Mouse (Mus musculus): ENCODE data around the gene Hoxb13. TPM values are rescaled to one million over a fixed set of nuclear protein-coding genes. Genes with fewer than 3 reads are reported as not detected.

Hoxb13 gene
- polyA plus RNA-seq, 1 experiment from 2014 or later: not detected

- H3K4me2 ChIP-seq: no peak overlapping the region
- no peak overlapping the region for H3K9ac ChIP-seq
- H3K27ac ChIP-seq: no peak overlapping the region
- H3K9me3 ChIP-seq: no peaks in the 10 kb centered on the region
- no peak overlapping the region for H3K4me3 ChIP-seq
- H3K4me1 ChIP-seq: 0 out of 2 replicates have a peak, but pooled peaks cover 2% of the 10 kb centered on the region
- ATAC-seq (ENCODE audit: insufficient number of reproducible peaks, low FRiP score, low TSS enrichment, low read depth): no peak
- no peaks in the 10 kb centered on the region for H3K36me3 ChIP-seq
- WGBS: 4% methylated on average over 15 of the region's 15 CpGs
- H3K27me3 ChIP-seq: peaks cover 91% of the 10 kb centered on the region
These were observed 11.5 kb downstream of the Hoxb13 start for GRCm38 (mm10) chr11:96205426-96206131.

GRCm38 (mm10) chr11:96223813-96224212 is 29.7 kb downstream of the Hoxb13 start:
- no peaks in the 10 kb centered on the region for H3K9me3 ChIP-seq
- no peak overlapping the region for H3K27ac ChIP-seq
- no peak overlapping the region for H3K4me3 ChIP-seq
- no peak for ATAC-seq (ENCODE audit: insufficient number of reproducible peaks, low FRiP score, low TSS enrichment, low read depth)
- H3K4me1 ChIP-seq: no peaks in the 10 kb centered on the region
- 43% methylated on average over 2 of the region's 2 CpGs for WGBS
- H3K27me3 ChIP-seq: peaks cover 14% of the 10 kb centered on the region; the same call in 1 of the 2 replicates
- H3K36me3 ChIP-seq: no peaks in the 10 kb centered on the region
- no peak overlapping the region for H3K9ac ChIP-seq
- no peak overlapping the region for H3K4me2 ChIP-seq

DNA sequence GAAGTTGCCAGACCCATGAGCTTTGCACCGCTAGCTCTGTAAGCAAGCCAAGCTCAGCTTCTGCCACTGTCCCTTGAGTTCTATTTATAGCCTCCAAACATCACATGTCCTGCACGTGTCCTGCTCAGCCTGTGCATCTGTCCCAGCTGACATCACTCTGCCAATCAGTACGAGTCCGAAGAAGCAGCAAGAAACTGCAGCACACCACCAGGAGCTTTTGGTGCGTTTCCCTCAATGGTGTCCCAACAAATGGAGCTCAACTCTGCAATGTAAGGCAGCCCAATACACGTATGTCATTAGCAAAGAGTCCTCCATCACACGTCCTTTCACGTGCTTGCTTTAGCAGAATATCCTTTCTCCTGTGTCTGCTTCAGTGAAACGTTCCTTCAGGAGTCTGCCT is 33.6 kb downstream of the Hoxb13 start:
- H3K27ac ChIP-seq: no peak overlapping the region
- peaks cover 21% of the 10 kb centered on the region; the same call in 1 of the 2 replicates for H3K27me3 ChIP-seq
- no peaks in the 10 kb centered on the region for H3K36me3 ChIP-seq
- WGBS: 76% methylated on average over 9 of the region's 9 CpGs
- no peak for ATAC-seq (ENCODE audit: insufficient number of reproducible peaks, low FRiP score, low TSS enrichment, low read depth)
- no peaks in the 10 kb centered on the region for H3K4me1 ChIP-seq
- no peak overlapping the region for H3K9ac ChIP-seq
- no peaks in the 10 kb centered on the region for H3K9me3 ChIP-seq
- H3K4me2 ChIP-seq: no peak overlapping the region
- no peak overlapping the region for H3K4me3 ChIP-seq

GRCm38 (mm10) chr11:96234906-96235305 is 40.8 kb downstream of the Hoxb13 start:
- Histone ChIP-seq H3K4me3 (no peak overlapping the region), H3K9me3 (no peaks in the 10 kb centered on the region), H3K36me3 (no peaks in the 10 kb centered on the region), H3K4me2 (no peak overlapping the region), H3K27me3 (peaks cover 41% of the 10 kb centered on the region), H3K9ac (no peak overlapping the region), H3K4me1 (no peaks in the 10 kb centered on the region), H3K27ac (no peak overlapping the region)
- 1% methylated on average over 12 of the region's 12 CpGs for WGBS
- no peak for ATAC-seq (ENCODE audit: insufficient number of reproducible peaks, low FRiP score, low TSS enrichment, low read depth)

GRCm38 (mm10) chr11:96240211-96240610 is 46.1 kb downstream of the Hoxb13 start:
- H3K4me3 ChIP-seq: no peak overlapping the region
- no peaks in the 10 kb centered on the region for H3K9me3 ChIP-seq
- H3K9ac ChIP-seq: no peak overlapping the region
- H3K27ac ChIP-seq: no peak overlapping the region
- H3K36me3 ChIP-seq: no peaks in the 10 kb centered on the region
- ATAC-seq (ENCODE audit: insufficient number of reproducible peaks, low FRiP score, low TSS enrichment, low read depth): no peak
- no peaks in the 10 kb centered on the region for H3K4me1 ChIP-seq
- no peak overlapping the region for H3K4me2 ChIP-seq
- under 1% methylated on average over 7 of the region's 7 CpGs for WGBS
- H3K27me3 ChIP-seq: peaks cover 13% of the 10 kb centered on the region

Other genes with a start within 250 kb of the Hoxb13 start
- gene Igf2bp1, start 188.4 kb upstream of the Hoxb13 start, polyA plus RNA-seq (2015; fragmentation: Nextera tagmentation; extraction: Ambion mirVana): 38.8 and 41.4 TPM in 2 replicates
- not detected in 2 replicates for gene Gip, start 169.8 kb upstream of the Hoxb13 start, polyA plus RNA-seq (2015; fragmentation: Nextera tagmentation; extraction: Ambion mirVana)
- gene Snf8, start 159.4 kb upstream of the Hoxb13 start, polyA plus RNA-seq (2015; fragmentation: Nextera tagmentation; extraction: Ambion mirVana): 89.0 and 99.0 TPM in 2 replicates
- gene Ube2z, start 128.9 kb upstream of the Hoxb13 start, polyA plus RNA-seq (2015; fragmentation: Nextera tagmentation; extraction: Ambion mirVana): 36.4 and 45.2 TPM in 2 replicates
- 498 and 615 TPM in 2 replicates for gene Atp5g1, start 118.6 kb upstream of the Hoxb13 start, polyA plus RNA-seq (2015; fragmentation: Nextera tagmentation; extraction: Ambion mirVana)
- gene Calcoco2, start 82.4 kb upstream of the Hoxb13 start, polyA plus RNA-seq (2015; fragmentation: Nextera tagmentation; extraction: Ambion mirVana): not detected in 2 replicates
- gene Ttll6, start 60.5 kb upstream of the Hoxb13 start, polyA plus RNA-seq (2015; fragmentation: Nextera tagmentation; extraction: Ambion mirVana): not detected in 2 replicates
- 0.98 and 1.4 TPM in 2 replicates for gene Hoxb9, start 77.1 kb downstream of the Hoxb13 start, polyA plus RNA-seq (2015; fragmentation: Nextera tagmentation; extraction: Ambion mirVana)
- gene Hoxb8, start 87.6 kb downstream of the Hoxb13 start, polyA plus RNA-seq (2015; fragmentation: Nextera tagmentation; extraction: Ambion mirVana): 0.36 and 0.37 TPM in 2 replicates
- 3.3 and 4.2 TPM in 2 replicates for gene Hoxb7, start 92.3 kb downstream of the Hoxb13 start, polyA plus RNA-seq (2015; fragmentation: Nextera tagmentation; extraction: Ambion mirVana)
- gene Hoxb6, start 98.2 kb downstream of the Hoxb13 start, polyA plus RNA-seq (2015; fragmentation: Nextera tagmentation; extraction: Ambion mirVana): 0.31 and 0.55 TPM in 2 replicates
- gene Hoxb5, start 109.0 kb downstream of the Hoxb13 start, polyA plus RNA-seq (2015; fragmentation: Nextera tagmentation; extraction: Ambion mirVana): 0.60 and 0.73 TPM in 2 replicates
- gene Hoxb4, start 124.0 kb downstream of the Hoxb13 start, polyA plus RNA-seq (2015; fragmentation: Nextera tagmentation; extraction: Ambion mirVana): 0.29 and 0.41 TPM in 2 replicates
- gene Hoxb3, start 129.0 kb downstream of the Hoxb13 start, polyA plus RNA-seq (2015; fragmentation: Nextera tagmentation; extraction: Ambion mirVana): 0.23 and 0.27 TPM in 2 replicates
- 3.1 and 4.8 TPM in 2 replicates for gene Hoxb2, start 156.2 kb downstream of the Hoxb13 start, polyA plus RNA-seq (2015; fragmentation: Nextera tagmentation; extraction: Ambion mirVana)
- gene Hoxb1, start 171.4 kb downstream of the Hoxb13 start, polyA plus RNA-seq (2015; fragmentation: Nextera tagmentation; extraction: Ambion mirVana): 0.15 TPM in 1 of 2 replicates, not detected in the other